Mouse (Mus musculus): ENCODE results near the gene Ppp2ca.
"Not testable (repeated sequence)": the region's sequence is repeated elsewhere in the genome, so short reads cannot be mapped to it uniquely, and the experiment has no call there.

The Ppp2ca gene

GRCm38 (mm10) chr11:52094568-52094967, 3.9 kb upstream of the Ppp2ca start:
- no peak for DNase-seq (ENCODE audit: low read depth, low spot score)

- no peak for DNase-seq (ENCODE audit: low read depth, low spot score)
Observed at GRCm38 (mm10) chr11:52097016-52097415, 1.5 kb upstream of the Ppp2ca start.

- peak; percentile 32 for DNase-seq (ENCODE audit: low read depth, low spot score)
Observed at GRCm38 (mm10) chr11:52097596-52097995, 885 bp upstream of the Ppp2ca start.

GRCm38 (mm10) chr11:52099031-52099761, 715 bp downstream of the Ppp2ca start:
- DNase-seq (ENCODE audit: low read depth, low spot score), result peak; percentile 64

GRCm38 (mm10) chr11:52099771-52100219, 1.3 kb downstream of the Ppp2ca start:
- DNase-seq (ENCODE audit: low read depth, low spot score), result peak; percentile 30

- DNase-seq (ENCODE audit: low read depth, low spot score), result no peak
Observed at GRCm38 (mm10) chr11:52102977-52103376, 4.5 kb downstream of the Ppp2ca start.

- DNase-seq (ENCODE audit: low read depth, low spot score), result no peak
Observed at GRCm38 (mm10) chr11:52105503-52105902, 7.0 kb downstream of the Ppp2ca start.

GRCm38 (mm10) chr11:52106037-52106436, 7.6 kb downstream of the Ppp2ca start:
- no peak for DNase-seq (ENCODE audit: low read depth, low spot score)

GRCm38 (mm10) chr11:52106438-52106837, 8.0 kb downstream of the Ppp2ca start:
- no peak for DNase-seq (ENCODE audit: low read depth, low spot score)

- peak; percentile 26 for DNase-seq (ENCODE audit: low read depth, low spot score)
Observed at GRCm38 (mm10) chr11:52108796-52109195, 10.3 kb downstream of the Ppp2ca start.

- no peak for DNase-seq (ENCODE audit: low read depth, low spot score)
Observed at GRCm38 (mm10) chr11:52109421-52109820, 10.9 kb downstream of the Ppp2ca start.

- DNase-seq (ENCODE audit: low read depth, low spot score), result peak; percentile 20
Observed at GRCm38 (mm10) chr11:52115479-52115878, 17.0 kb downstream of the Ppp2ca start.

GRCm38 (mm10) chr11:52116117-52116516, 17.6 kb downstream of the Ppp2ca start:
- DNase-seq (ENCODE audit: low read depth, low spot score), result not testable (repeated sequence)

- peak; percentile 80 for DNase-seq (ENCODE audit: low read depth, low spot score)
Observed at GRCm38 (mm10) chr11:52117156-52117555, 18.7 kb downstream of the Ppp2ca start.

- DNase-seq (ENCODE audit: low read depth, low spot score), result not testable (repeated sequence)
Observed at GRCm38 (mm10) chr11:52120415-52120814, 21.9 kb downstream of the Ppp2ca start.

GRCm38 (mm10) chr11:52122045-52122444, 23.6 kb downstream of the Ppp2ca start:
- no peak for DNase-seq (ENCODE audit: low read depth, low spot score)

- no peak for DNase-seq (ENCODE audit: low read depth, low spot score)
Observed at GRCm38 (mm10) chr11:52124468-52124867, 26.0 kb downstream of the Ppp2ca start.

- no peak for DNase-seq (ENCODE audit: low read depth, low spot score)
Observed at GRCm38 (mm10) chr11:52127169-52127568, 28.7 kb downstream of the Ppp2ca start.

GRCm38 (mm10) chr11:52127760-52128159, 29.3 kb downstream of the Ppp2ca start:
- DNase-seq (ENCODE audit: low read depth, low spot score), result no peak

GRCm38 (mm10) chr11:52128316-52129061, 30.0 kb downstream of the Ppp2ca start:
- peak; percentile 65 for DNase-seq (ENCODE audit: low read depth, low spot score)

- DNase-seq (ENCODE audit: low read depth, low spot score), result no peak
Observed at GRCm38 (mm10) chr11:52129171-52129570, 30.7 kb downstream of the Ppp2ca start.

- peak; percentile 87 for DNase-seq (ENCODE audit: low read depth, low spot score)
Observed at GRCm38 (mm10) chr11:52129621-52130450, 31.4 kb downstream of the Ppp2ca start.

Data from brain, adult 2 months (tissue).